Comparison of ENCODE assay signal across 8 mouse cellular contexts in genomic region chr3:28265656-28266055, GRCm38 (mm10). TPM values are rescaled to one million over a fixed set of nuclear protein-coding genes. Genes with fewer than 3 reads are reported as not detected.
DNase-seq lines count a peak whose midpoint lies in the region; ATAC-seq and TF ChIP-seq lines count a peak whose summit lies in the region.

No protein-coding gene starts in this region.

- no peak for TF ChIP-seq EP300 in heart, postnatal 0 days (IDR thresholded peaks at IDR 0.05; ENCODE audit: low read depth)

- H3K9me3 ChIP-seq in heart, postnatal 0 days (replicated peaks; ENCODE audit: control insufficient read depth, low read length): no peaks in the 10 kb centered on the region
- no peaks in the 10 kb centered on the region for H3K9me3 ChIP-seq in heart, embryonic 10.5 days
- no peaks in the 10 kb centered on the region for H3K9me3 ChIP-seq in hindbrain, embryonic 12.5 days (replicated peaks)
- no peaks in the 10 kb centered on the region for H3K9me3 ChIP-seq in midbrain, postnatal 0 days (ENCODE audit: low read length)

- no peak overlapping the region; the same call in 1 of the 2 replicates for H3K4me3 ChIP-seq in heart, postnatal 0 days (ENCODE audit: low read depth, low read length)
- H3K4me3 ChIP-seq in heart, embryonic 10.5 days: no peak overlapping the region
- peak overlapping the region; percentile 71 for H3K4me3 ChIP-seq in hindbrain, embryonic 12.5 days
- peak overlapping the region; percentile 94 for H3K4me3 ChIP-seq in midbrain, postnatal 0 days (ENCODE audit: low read depth, low read length)

- ATAC-seq in heart, postnatal 0 days (ENCODE audit: insufficient read depth, low read depth): no peak
- ATAC-seq in hindbrain, embryonic 12.5 days (ENCODE audit: low FRiP score): no peak
- no peak for ATAC-seq in midbrain, postnatal 0 days (ENCODE audit: low FRiP score)

- no peak for TF ChIP-seq CTCF in heart, postnatal 0 days (IDR thresholded peaks at IDR 0.05; ENCODE audit: low read depth)
- no peak for TF ChIP-seq CTCF in midbrain, postnatal 0 days (IDR thresholded peaks at IDR 0.05)

- H3K4me1 ChIP-seq in heart, postnatal 0 days (ENCODE audit: control insufficient read depth, insufficient read depth): peaks cover 12% of the 10 kb centered on the region; the same call in 1 of the 2 replicates
- H3K4me1 ChIP-seq in heart, embryonic 10.5 days: peaks cover 30% of the 10 kb centered on the region
- peaks cover 49% of the 10 kb centered on the region for H3K4me1 ChIP-seq in hindbrain, embryonic 12.5 days
- H3K4me1 ChIP-seq in midbrain, postnatal 0 days (ENCODE audit: insufficient read depth, low read length): peaks cover 11% of the 10 kb centered on the region

- H3K27ac ChIP-seq in heart, postnatal 0 days (ENCODE audit: low read depth): no peak overlapping the region
- no peak overlapping the region for H3K27ac ChIP-seq in heart, embryonic 10.5 days
- peak overlapping the region; percentile 93 for H3K27ac ChIP-seq in hindbrain, embryonic 12.5 days
- peak overlapping the region; percentile 97 for H3K27ac ChIP-seq in midbrain, postnatal 0 days (ENCODE audit: low read depth, low read length)

- H3K9ac ChIP-seq in heart, postnatal 0 days (replicated peaks; ENCODE audit: low read depth, low read length): no peak overlapping the region
- H3K9ac ChIP-seq in hindbrain, embryonic 12.5 days: peak overlapping the region; percentile 89
- peak overlapping the region; percentile 98 for H3K9ac ChIP-seq in midbrain, postnatal 0 days (replicated peaks; ENCODE audit: low read length, poor library complexity, severe bottlenecking)

- no peaks in the 10 kb centered on the region for H3K27me3 ChIP-seq in heart, postnatal 0 days (ENCODE audit: control insufficient read depth, insufficient read depth, low read length)
- H3K27me3 ChIP-seq in heart, embryonic 10.5 days (ENCODE audit: insufficient read depth, poor library complexity, severe bottlenecking): 0 out of 2 replicates have a peak, but pooled peaks cover 8% of the 10 kb centered on the region
- peaks cover 7% of the 10 kb centered on the region; the same call in 1 of the 2 replicates for H3K27me3 ChIP-seq in hindbrain, embryonic 12.5 days
- H3K27me3 ChIP-seq in midbrain, postnatal 0 days (ENCODE audit: insufficient read depth, low read length): no peaks in the 10 kb centered on the region

- H3K36me3 ChIP-seq in heart, postnatal 0 days (replicated peaks; ENCODE audit: control insufficient read depth, insufficient read depth, low read length): no peaks in the 10 kb centered on the region
- no peaks in the 10 kb centered on the region for H3K36me3 ChIP-seq in heart, embryonic 10.5 days
- H3K36me3 ChIP-seq in hindbrain, embryonic 12.5 days: no peaks in the 10 kb centered on the region
- no peaks in the 10 kb centered on the region for H3K36me3 ChIP-seq in midbrain, postnatal 0 days (ENCODE audit: insufficient read depth, low read length)

- peak overlapping the region; percentile 82 for H3K4me2 ChIP-seq in heart, postnatal 0 days (ENCODE audit: low read depth, low read length)
- peak overlapping the region; percentile 85 for H3K4me2 ChIP-seq in hindbrain, embryonic 12.5 days (replicated peaks)
- peak overlapping the region; percentile 65 for H3K4me2 ChIP-seq in midbrain, postnatal 0 days (ENCODE audit: low read depth, low read length, poor library complexity, severe bottlenecking)

- 75% methylated on average over 5 of the region's 5 CpGs for WGBS in heart, postnatal 0 days
- 74% methylated on average over 5 of the region's 5 CpGs for WGBS in heart, embryonic 10.5 days
- WGBS in hindbrain, embryonic 12.5 days: 66% methylated on average over 5 of the region's 5 CpGs
- 34% methylated on average over 5 of the region's 5 CpGs for WGBS in midbrain, postnatal 0 days

- no peak for DNase-seq in heart, postnatal 0 days (ENCODE audit: low spot score)
- DNase-seq in heart, embryonic 10.5 days (ENCODE audit: low spot score): no peak
- peak; percentile 85 for DNase-seq in cerebellum, adult 9-10 months
- DNase-seq in midbrain, postnatal 0 days (ENCODE audit: low spot score): peak; percentile 63
- DNase-seq in ovary, postnatal 36 days (ENCODE audit: low spot score): no peak
- no peak for DNase-seq in testis, postnatal 14 days (ENCODE audit: low spot score)
- no peak for DNase-seq in gastrocnemius, postnatal 4 days (ENCODE audit: low spot score in 2 of 2)

RNA-seq across cellular contexts. Expression of gene Tnik, which starts 2.6 kb away (rescaled TPM):
- 22.5 and 27.5 TPM in 2 replicates for total RNA-seq in heart, postnatal 0 days (2014; rRNA removed; ENCODE audit: low replicate concordance)
- 8.3 and 9.2 TPM in 2 replicates for polyA plus RNA-seq in heart, postnatal 0 days (2015; fragmentation: Nextera tagmentation; extraction: Ambion mirVana)
- 5.9 and 6.1 TPM in 2 replicates for polyA plus RNA-seq in heart, embryonic 10.5 days (2016; fragmentation: Nextera tagmentation; extraction: Ambion mirVana)
- polyA plus RNA-seq in hindbrain, embryonic 12.5 days (2016; fragmentation: Nextera tagmentation; extraction: Ambion mirVana): 47.3 and 47.9 TPM in 2 replicates
- 118 and 143 TPM in 2 replicates for total RNA-seq in midbrain, postnatal 0 days (2014; rRNA removed)
- 51.1 and 58.2 TPM in 2 replicates for polyA plus RNA-seq in midbrain, postnatal 0 days (2015; fragmentation: Nextera tagmentation; extraction: Ambion mirVana)
- 10 to 100 TPM; 75.8 to 77.6 TPM for total RNA-seq in gastrocnemius, postnatal 4 days (2021)

Comparison
In these comparisons a context has a peak if more than half of its experiments do, and no peak if none do; other contexts are left out.
1. DNase-seq: peak in cerebellum, adult 9-10 months (single experiment) and midbrain, postnatal 0 days (single experiment); none in heart, postnatal 0 days (single experiment), heart, embryonic 10.5 days (single experiment), ovary, postnatal 36 days (single experiment), testis, postnatal 14 days (single experiment) and gastrocnemius, postnatal 4 days (0 of 2).
2. H3K27ac ChIP-seq: peak in hindbrain, embryonic 12.5 days (single experiment) and midbrain, postnatal 0 days (single experiment); none in heart, postnatal 0 days (single experiment) and heart, embryonic 10.5 days (single experiment).
3. H3K4me3 ChIP-seq: peak in hindbrain, embryonic 12.5 days (single experiment) and midbrain, postnatal 0 days (single experiment); none in heart, postnatal 0 days (single experiment) and heart, embryonic 10.5 days (single experiment).
4. Peak in every context shown above with its lines, with median percentiles within 50 percentile points of each other: H3K4me2 ChIP-seq.